Mouse (Mus musculus) Patski (cell line): ENCODE results near the gene Rab6a. TPM values are rescaled to one million over a fixed set of nuclear protein-coding genes. Genes with fewer than 3 reads are reported as not detected.

ENCODE experiments used
- ATAC-seq: fragments of 100-300 bp; one replicate; pipeline ENCODE4 v1.8.0; 2021
- CTCF ChIA-PET: fragments of 350-600 bp; sonication (Branson Sonifier 250); formaldehyde crosslinking; loops from one replicate; lab custom pipeline; 2022; ENCODE audit warnings: inconsistent platforms; lab: Charles Lee
- POLR2A ChIA-PET: fragments of 350-600 bp; sonication (Branson Sonifier 250); formaldehyde crosslinking; loops from one replicate; lab custom pipeline; 2022; ENCODE audit warnings: antibody characterized with exemption, inconsistent platforms; lab: Charles Lee
- DNase-seq: peaks from one replicate; pipeline ENCODE4 v3.0.0-alpha.2; 2011; ENCODE audit warnings: low read depth, low spot score
- H3K27me3 ChIP-seq: fragments of 371-371 bp; one replicate; pipeline ENCODE4 v1.5.1; 2021
- CTCF ChIP-seq: fragments of 100-300 bp; IDR thresholded peaks from one replicate; pipeline ENCODE4 v1.5.1; 2021
- in situ Hi-C: fragments of 300-500 bp; cut with MboI; formaldehyde crosslinking; loops from 3 replicates; pipeline ENCODE4 v1.11.1; 2018; ENCODE audit warnings: low pct_unique_long_range_greater_than_20kb, mixed read lengths
- polyA plus RNA-seq: library from polyadenylated mRNA; unstranded; gene quantifications from one replicate; pipeline ENCODE4 v1.2.3, GENCODE M21; 2021

Rab6a gene
- polyA plus RNA-seq, 1 experiment from 2014 or later: 93.1 TPM

GRCm38 (mm10) chr7:100654441-100654840 lies 47.2 kb downstream of the Rab6a start:
- no peak for TF ChIP-seq CTCF
- ChIA-PET POLR2A (no interaction called here), CTCF (interaction anchor here (1.2 to 2.2 kb wide), 3 partner anchors 9 to 131 kb away, joined by 3 to 9 read pairs (median 6); no protein-coding TSS in a partner anchor)
- DNase-seq (no peak), ATAC-seq (no peak)
- no peaks in the 10 kb centered on the region for H3K27me3 ChIP-seq
- in situ Hi-C loops: no loop called here

- ChIA-PET POLR2A (interaction anchor here (1.7 kb wide), 1 partner anchor 13 kb away, joined by 4 read pairs; no protein-coding TSS in a partner anchor), CTCF (no interaction called here)
- no peak for TF ChIP-seq CTCF
- in situ Hi-C loops: no loop called here
- H3K27me3 ChIP-seq: no peaks in the 10 kb centered on the region
- ATAC-seq (no peak), DNase-seq (no peak)
Measured at GRCm38 (mm10) chr7:100656739-100657138, 49.5 kb downstream of the Rab6a start.

- no peak for TF ChIP-seq CTCF
- ChIA-PET POLR2A (no interaction called here), CTCF (no interaction called here)
- no peak for DNase-seq
- H3K27me3 ChIP-seq: no peaks in the 10 kb centered on the region
- ATAC-seq: no peak
- in situ Hi-C loops: no loop called here
Measured at GRCm38 (mm10) chr7:100658093-100658578, 50.9 kb downstream of the Rab6a start.

- POLR2A ChIA-PET: interaction anchor here (1.5 kb wide), 1 partner anchor 17 kb away, joined by 3 read pairs; no protein-coding TSS in a partner anchor
- CTCF ChIA-PET: interaction anchor here (1.2 to 2.6 kb wide), 2 partner anchors 10 to 23 kb away, joined by 3 to 16 read pairs; no protein-coding TSS in a partner anchor
- DNase-seq: no peak
- no peaks in the 10 kb centered on the region for H3K27me3 ChIP-seq
- in situ Hi-C loops: loop anchor here (10.0 kb wide), 1 partner anchor 226 kb away; no protein-coding TSS in a partner anchor
- ATAC-seq: no peak
- TF ChIP-seq CTCF: no peak
Measured at GRCm38 (mm10) chr7:100661264-100661663, 54.1 kb downstream of the Rab6a start.

GRCm38 (mm10) chr7:100662231-100662630 lies 55.0 kb downstream of the Rab6a start, which contains the start of gene Plekhb1:
Gene Plekhb1 (minus strand): TSS chr7:100662414.
- DNase-seq: no peak

GRCm38 (mm10) chr7:100663190-100663589 lies 56.0 kb downstream of the Rab6a start:
- in situ Hi-C loops: loop anchor here (10.0 kb wide), 1 partner anchor 228 kb away; no protein-coding TSS in a partner anchor
- CTCF ChIA-PET: interaction anchor here (0.7 to 4.5 kb wide), 16 partner anchors 9 to 205 kb away, joined by 3 to 34 read pairs (median 3); no protein-coding TSS in a partner anchor
- peak; percentile 92 for ATAC-seq
- POLR2A ChIA-PET: interaction anchor here (0.6 to 1.1 kb wide), 2 partner anchors 9 to 102 kb away, joined by 3 to 4 read pairs; no protein-coding TSS in a partner anchor
- DNase-seq: peak; percentile 85
- peak; percentile 97 for TF ChIP-seq CTCF
- no peaks in the 10 kb centered on the region for H3K27me3 ChIP-seq

More at GRCm38 (mm10) chr7:100662231-100662630, 55.0 kb downstream of the Rab6a start, which contains the start of gene Plekhb1:
- CTCF ChIA-PET: interaction anchor here (1.2 to 4.5 kb wide), 9 partner anchors 8 to 142 kb away, joined by 3 to 34 read pairs (median 9); no protein-coding TSS in a partner anchor
- in situ Hi-C loops: loop anchor here (10.0 kb wide), 1 partner anchor 227 kb away; no protein-coding TSS in a partner anchor
- H3K27me3 ChIP-seq: no peaks in the 10 kb centered on the region
- POLR2A ChIA-PET: interaction anchor here (1.5 kb wide), 1 partner anchor 18 kb away, joined by 3 read pairs; no protein-coding TSS in a partner anchor
- no peak for ATAC-seq
- no peak for TF ChIP-seq CTCF

- in situ Hi-C loops: loop anchor here (10.0 kb wide), 1 partner anchor 229 kb away; no protein-coding TSS in a partner anchor
- POLR2A ChIA-PET: interaction anchor here (0.6 to 1.1 kb wide), 2 partner anchors 8 to 103 kb away, joined by 3 to 4 read pairs; no protein-coding TSS in a partner anchor
- no peaks in the 10 kb centered on the region for H3K27me3 ChIP-seq
- ATAC-seq (no peak), DNase-seq (no peak)
- CTCF ChIA-PET: interaction anchor here (0.7 to 4.5 kb wide), 15 partner anchors 10 to 204 kb away, joined by 3 to 34 read pairs (median 3); no protein-coding TSS in a partner anchor
- no peak for TF ChIP-seq CTCF
Measured at GRCm38 (mm10) chr7:100663729-100664304, 56.6 kb downstream of the Rab6a start.

- no peak for TF ChIP-seq CTCF
- POLR2A ChIA-PET: no interaction called here
- H3K27me3 ChIP-seq: no peaks in the 10 kb centered on the region
- no peak for DNase-seq
- no peak for ATAC-seq
- CTCF ChIA-PET: no interaction called here
- in situ Hi-C loops: no loop called here
Measured at GRCm38 (mm10) chr7:100670646-100671045, 63.4 kb downstream of the Rab6a start.

GRCm38 (mm10) chr7:100673452-100673851 lies 66.2 kb downstream of the Rab6a start:
- in situ Hi-C loops: no loop called here
- no peak for TF ChIP-seq CTCF
- ATAC-seq (no peak), DNase-seq (no peak)
- CTCF ChIA-PET: interaction anchor here (4.9 kb wide), 1 partner anchor 9 kb away, joined by 34 read pairs; no protein-coding TSS in a partner anchor
- H3K27me3 ChIP-seq: no peaks in the 10 kb centered on the region
- POLR2A ChIA-PET: no interaction called here

GRCm38 (mm10) chr7:100674941-100675340 lies 67.7 kb downstream of the Rab6a start:
- ATAC-seq: no peak
- in situ Hi-C loops: no loop called here

More at GRCm38 (mm10) chr7:100674941-100675340, 67.7 kb downstream of the Rab6a start:
- ChIA-PET CTCF (interaction anchor here (1.3 to 4.9 kb wide), 3 partner anchors 10 to 38 kb away, joined by 3 to 34 read pairs (median 3); no protein-coding TSS in a partner anchor), POLR2A (interaction anchor here (0.6 kb wide), 1 partner anchor 36 kb away, joined by 3 read pairs; no protein-coding TSS in a partner anchor)
- TF ChIP-seq CTCF: no peak
- no peaks in the 10 kb centered on the region for H3K27me3 ChIP-seq
- no peak for DNase-seq
